ENCODE assay signal across 1 mouse cellular context in genomic region chr1:36244058-36244827, GRCm38 (mm10).
TF ChIP-seq lines count a peak whose summit lies in the region.

Uggt1 (minus strand) TSS chr1:36244720.

TF ChIP-seq in MEL, 35 proteins besides CTCF, POLR2A, EP300 and RAD21 (continued from another document):
- TF ChIP-seq ZC3H11A (IDR thresholded peaks at IDR 0.05; ENCODE audit: low read depth, low read length) (no peak), MAFK (IDR thresholded peaks at IDR 0.05; ENCODE audit: borderline replicate concordance, low read depth, low read length) (no peak), MYB (IDR thresholded peaks at IDR 0.05; ENCODE audit: low read depth, low read length) (no peak)
TF ChIP-seq in MEL: peak in this region for 16.
